Mouse (Mus musculus): ENCODE results near the gene Mbnl2.

The Mbnl2 gene

DNA sequence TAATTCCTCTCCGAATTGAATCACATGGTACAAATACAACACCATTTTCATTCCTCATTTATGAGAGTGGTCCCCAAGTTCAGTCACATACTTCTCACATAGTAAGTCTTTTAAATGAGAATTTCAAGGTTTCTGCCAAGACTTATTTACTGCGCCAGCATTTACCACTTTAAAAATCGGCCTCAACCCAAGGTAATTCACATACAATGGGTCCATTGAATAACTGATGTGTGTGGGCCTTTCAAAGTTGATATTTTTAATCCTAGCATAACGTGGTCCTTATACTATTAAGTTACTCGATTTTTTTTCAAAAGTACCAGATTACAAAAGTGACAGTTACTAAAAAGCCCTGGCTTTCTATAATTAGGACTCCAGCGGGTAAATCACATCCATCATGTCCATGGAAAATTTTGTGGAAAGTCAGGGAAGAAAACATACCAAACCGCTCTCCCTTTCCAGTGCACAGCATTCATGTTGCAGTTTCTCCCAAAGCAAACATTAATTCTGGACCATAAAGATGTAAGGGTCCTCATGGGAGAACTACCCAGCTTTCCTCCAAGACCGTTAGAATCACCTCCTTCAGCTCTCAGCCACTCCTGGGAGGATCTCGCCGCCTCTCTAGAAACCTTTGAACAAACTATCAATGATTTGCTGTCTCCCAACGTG, 107.8 kb downstream of the Mbnl2 start:
- DNase-seq (ENCODE audit: low read depth) = no peak

DNA sequence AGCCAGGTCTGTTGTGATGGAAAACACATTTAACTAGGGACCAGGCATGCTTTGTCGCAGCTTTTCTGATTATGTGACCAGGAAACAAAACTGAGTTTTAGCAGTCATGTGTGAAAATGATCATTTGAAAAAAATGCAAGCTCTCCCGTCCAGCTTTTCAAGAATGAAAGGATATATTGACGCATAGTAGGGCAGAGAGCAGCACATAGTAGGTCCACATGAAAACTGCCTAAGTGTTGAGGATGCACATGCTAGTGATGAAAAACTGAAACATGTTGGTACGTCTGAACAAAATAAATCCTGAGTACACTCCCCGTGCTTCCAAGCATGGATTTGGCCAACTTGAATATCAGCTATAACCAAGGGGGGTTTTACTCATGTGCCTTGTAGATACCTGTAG, 109.1 kb downstream of the Mbnl2 start:
- DNase-seq (ENCODE audit: low read depth) = no peak

DNA sequence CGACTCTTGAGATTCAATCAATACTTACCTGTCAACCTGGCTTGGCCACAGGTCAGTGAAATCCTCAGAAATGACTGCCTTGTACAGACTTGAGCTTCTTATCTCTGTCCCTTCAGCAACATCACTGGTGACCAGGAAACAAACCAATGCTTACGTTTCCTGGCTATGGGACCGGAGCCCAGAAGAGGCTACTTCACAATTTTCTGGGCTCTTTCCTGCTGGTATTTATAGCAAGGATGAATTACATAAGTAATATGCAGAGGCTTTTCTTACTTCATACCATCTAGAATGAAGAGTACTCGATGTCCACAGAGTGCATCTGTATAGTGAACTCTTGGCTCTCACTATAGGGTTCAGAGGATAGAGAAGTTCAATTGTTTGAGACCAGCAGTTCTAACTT, 111.8 kb downstream of the Mbnl2 start:
- no peak for DNase-seq (ENCODE audit: low read depth)

DNA sequence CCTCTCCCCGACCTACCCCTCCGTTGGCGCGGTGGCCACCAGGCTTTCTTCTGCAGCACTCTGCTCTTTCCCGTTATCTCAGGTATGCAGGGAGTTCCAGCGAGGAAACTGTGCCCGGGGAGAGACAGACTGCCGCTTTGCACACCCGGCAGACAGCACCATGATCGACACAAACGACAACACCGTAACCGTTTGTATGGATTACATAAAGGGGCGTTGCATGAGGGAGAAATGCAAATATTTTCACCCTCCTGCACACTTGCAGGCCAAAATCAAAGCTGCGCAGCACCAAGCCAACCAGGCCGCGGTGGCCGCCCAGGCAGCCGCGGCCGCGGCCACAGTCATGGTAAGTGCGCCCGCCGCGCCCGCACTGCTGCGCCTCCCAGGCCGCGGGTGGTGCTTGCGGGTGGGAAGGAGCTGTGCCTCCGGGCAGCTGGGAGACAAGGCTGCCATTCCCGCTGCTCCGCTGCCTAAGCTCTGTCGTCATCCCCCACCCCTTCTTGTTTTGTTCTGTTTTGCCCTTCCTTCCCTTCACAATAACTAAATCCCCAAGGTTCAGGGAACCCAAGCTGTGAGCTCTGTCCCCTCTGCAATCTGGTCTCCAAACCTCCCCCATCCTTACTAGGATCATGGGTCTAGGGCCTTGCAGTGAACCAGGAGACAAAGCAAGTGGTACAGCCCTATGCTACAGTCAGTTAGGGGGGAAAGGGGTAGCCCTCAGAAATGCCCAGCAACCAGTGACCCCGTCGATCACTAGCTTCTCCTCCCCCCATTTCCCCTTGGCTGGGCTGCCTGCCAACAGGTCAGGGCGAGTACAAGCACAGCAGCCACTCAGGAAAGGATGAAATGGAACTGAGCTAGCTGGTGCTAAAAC, 113.6 kb downstream of the Mbnl2 start:
- no peak for DNase-seq (ENCODE audit: low read depth)

DNA sequence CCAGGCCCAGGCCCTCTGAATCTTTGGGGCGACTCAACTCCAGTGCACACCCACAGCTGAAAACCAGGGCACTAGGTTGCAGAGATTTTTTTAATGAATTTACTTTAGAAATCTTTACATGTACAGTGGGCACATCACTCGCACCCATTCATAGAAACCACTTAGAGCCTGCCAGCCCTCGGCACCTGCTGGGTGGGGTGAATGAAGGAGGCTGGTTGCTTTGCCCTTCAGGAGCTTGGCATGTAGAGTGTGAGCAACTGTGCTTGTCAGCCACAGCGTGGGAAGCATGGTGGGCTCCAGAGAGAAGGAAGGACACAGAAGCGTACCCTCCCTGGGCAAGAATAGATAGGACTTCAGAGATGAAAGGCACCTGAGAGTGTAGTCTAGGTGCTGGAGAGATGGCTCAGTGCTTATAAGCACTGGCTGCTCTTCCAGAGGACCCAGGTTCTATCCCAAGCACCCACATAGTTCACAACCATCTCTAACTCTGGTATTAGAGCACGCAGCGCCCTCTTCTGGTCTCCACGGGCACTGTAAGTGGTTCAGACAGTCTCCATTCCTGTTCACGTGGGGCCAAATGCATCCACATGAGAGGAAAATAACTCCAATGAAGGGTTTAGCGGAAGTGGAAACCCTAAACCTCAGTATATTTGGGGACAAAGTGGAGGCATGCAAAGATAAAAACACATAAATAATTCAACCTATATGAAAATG, 114.9 kb downstream of the Mbnl2 start:
- no peak for DNase-seq (ENCODE audit: low read depth)

DNA sequence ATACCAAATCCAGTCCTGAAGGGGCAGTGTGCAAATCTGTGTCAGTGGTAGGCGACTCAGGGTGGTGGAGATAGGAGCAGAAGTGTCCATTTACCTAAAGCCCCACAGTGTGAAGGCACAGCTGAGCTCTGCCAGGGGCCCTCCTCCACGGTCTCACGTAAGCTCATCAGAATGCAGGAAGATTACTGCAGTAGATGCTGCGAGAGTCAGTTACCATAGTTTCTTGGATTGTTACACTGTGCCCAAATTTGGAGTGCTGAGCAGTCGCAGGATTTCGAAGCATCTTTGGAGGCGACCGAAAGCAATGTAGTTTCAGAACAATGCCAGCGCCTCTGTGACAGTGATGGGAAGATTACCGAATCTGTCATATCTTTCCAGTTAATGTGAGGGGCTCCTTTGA, 116.2 kb downstream of the Mbnl2 start:
- DNase-seq (ENCODE audit: low read depth) = no peak

DNA sequence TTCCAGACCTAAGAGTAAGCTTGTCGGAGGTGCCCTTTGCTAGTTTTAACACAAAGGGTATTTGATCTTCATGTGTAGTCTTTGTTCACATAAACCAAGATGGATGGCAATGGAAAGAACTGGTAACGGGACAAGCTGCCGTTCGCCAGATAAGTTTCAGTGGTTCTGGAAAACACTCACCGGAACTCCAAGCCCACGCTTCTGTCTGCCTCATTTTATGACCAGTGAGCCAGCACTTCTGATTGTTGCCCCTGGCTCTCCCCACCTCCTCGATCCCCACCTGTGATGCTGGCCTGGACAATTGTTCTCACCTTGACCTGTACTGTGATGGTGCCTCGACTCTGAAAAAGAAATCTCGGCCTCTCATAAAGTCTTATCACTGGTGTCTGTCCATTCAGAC, 117.0 kb downstream of the Mbnl2 start:
- no peak for DNase-seq (ENCODE audit: low read depth)

DNA sequence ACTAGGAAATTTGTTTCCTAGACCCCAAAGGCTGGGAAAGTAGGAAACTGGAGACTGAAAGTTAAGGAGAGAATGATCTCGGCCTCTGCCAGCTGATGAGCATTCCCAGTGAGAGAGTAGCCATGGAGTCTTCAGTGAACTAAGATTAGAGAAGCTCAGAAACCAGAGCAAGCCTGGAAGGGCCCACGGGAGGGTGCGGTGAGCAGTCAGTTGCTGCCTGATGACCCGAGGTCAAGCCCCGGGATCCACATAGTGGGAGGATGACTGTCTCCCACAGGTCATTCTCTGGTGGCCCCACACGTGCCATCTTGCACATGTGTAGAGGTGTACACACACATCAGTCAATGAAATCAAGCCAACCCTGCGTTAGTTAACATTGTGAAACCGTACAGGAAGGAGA, 118.0 kb downstream of the Mbnl2 start:
- no peak for DNase-seq (ENCODE audit: low read depth)

DNA sequence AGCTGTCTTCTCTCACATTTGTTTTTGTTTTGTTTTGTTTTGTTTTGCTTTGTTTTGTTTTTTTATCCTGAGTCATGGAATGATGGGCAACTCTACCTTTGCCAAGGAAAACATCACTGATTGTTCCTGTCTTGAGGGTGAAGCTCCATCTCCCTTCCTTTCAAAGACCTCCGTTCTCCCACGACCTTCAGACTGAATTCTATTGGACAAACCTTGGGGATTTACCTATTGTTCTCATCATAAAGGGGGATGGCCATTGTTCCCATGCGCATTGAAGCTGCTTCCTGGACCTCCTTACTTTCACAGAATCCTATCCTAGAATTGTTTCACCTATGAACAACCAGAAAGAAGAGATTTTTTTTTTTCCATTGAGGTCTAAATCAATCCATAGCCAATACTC, 118.7 kb downstream of the Mbnl2 start:
- DNase-seq (ENCODE audit: low read depth) = no peak

DNA sequence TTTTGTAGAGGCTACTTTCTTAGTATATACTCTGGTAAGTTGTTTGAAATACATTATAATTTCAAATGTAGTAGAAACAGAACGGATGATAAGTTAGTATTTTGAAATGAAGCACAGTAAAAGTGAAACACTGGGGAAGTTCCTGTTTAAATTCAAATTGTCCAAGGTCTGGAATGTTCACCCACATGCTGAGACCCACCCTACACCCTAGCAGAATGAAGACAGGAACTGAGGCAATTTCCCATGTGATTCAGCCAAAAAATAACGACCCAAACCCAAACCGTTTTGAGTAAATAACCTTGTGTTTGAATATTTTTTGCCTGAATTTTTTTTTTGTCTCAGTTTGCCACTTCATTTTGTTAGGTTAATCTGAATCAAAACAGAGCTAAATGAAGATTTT, 119.4 kb downstream of the Mbnl2 start:
- no peak for DNase-seq (ENCODE audit: low read depth)

DNA sequence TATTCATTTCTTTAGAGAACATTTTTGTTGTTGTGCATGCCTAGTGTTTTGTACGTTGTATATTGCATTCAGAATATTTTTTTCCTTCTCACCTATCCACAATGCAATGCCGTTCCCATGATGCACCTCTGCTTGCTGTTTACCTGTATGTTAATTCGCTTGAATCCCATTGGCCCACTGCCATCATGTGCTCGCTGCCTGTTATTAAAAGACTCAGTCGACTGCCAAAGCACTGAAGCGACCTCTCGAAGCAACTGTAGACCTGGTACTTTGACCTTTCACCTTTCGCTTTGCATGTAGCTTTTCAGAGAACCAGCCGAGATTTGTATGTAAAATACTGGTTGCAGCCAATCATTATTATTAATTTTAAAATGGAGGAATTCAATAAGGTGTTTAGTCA, 120.0 kb downstream of the Mbnl2 start:
- DNase-seq (ENCODE audit: low read depth) = no peak

DNA sequence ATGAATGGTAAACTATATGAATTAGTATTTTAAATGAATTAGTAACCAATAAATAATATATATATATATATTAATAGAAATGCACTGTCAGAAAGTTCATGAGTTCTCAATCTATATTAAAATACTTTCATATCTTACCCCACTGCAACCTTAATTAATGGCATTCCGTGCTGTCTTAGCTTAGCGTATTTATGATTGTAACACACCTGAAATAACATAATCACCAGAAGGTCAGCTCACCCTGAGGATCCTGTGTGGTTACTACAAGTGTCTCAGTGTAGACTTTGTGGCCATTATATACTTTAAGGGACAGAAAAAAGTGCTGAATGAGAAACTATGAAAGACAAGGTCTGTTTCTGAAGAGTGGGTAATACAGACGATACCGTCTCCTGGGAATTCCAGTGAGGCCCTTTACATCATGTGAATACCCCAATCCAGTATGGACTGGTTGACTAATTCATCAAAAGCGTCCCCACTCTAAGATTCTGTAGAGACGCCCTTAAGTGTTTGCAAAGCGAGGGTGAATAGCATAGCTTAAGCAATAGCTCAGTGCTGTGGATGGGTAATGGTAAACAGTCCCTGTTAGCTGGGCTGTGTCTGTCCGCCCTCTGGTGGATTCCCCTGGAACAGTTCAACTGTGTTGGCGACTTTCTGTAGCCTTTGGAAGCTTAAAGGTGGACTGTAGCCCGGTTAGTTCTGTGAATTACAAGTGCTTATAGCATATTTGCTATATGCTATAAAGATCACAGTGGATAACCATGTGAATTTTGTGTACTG, 122.6 kb downstream of the Mbnl2 start:
- peak; percentile 44 for DNase-seq (ENCODE audit: low read depth)

DNA sequence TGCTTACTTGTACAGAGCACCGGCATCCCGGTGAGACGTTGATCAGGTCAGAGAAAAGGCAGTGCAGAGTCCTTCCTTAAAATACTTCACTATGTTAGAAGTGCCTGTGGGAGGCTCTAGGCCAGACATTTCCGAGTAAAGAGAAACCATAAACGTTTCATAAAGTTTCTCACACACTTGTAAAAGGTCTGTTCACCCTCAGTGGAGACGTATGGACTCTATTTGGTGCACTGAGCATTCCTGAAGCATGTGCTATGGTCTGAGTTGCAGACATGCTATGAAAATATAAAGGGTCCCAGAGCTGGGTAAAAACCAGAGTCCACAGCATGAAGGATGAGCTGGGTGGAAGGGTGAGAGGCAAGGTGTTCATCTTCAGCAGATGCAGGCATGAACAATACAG, 124.1 kb downstream of the Mbnl2 start:
- DNase-seq (ENCODE audit: low read depth) = no peak

DNA sequence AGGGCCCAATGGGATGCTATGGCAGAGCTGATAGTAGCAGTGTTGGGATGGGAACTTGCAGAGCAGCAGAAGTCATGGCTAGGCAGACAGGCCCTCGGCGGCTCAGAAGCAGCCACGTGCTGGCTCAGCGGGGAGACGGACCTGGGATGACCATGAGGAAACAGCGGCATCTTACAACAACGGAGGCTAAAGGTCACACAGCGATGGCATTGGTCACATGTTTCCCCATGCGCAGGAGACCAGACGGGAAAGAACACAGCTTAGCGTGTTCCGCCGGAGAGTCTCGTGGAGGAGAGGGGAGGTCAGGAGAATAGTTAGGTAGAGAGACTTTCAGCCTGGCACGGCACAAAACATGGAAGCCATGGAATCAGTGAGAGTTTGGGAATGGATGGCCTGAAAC, 125.7 kb downstream of the Mbnl2 start:
- no peak for DNase-seq (ENCODE audit: low read depth)

DNA sequence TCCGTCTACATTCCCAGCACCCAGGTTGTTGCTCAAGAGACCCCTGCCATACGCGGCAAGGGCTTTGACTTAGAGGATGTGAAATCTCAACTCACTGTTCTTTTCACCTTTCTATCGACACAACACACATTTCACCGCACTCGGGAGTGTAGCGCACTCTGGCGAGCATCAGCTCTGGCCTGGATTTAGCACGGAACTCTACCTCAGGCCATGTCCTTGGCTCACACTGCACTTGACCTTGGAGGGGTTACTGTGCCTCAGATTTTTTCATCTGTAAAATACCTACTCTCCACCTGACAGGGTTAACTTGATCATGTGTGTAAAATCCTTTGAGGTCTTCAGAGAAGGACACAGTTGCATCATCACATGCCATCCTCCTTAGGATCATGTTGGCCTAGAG, 127.2 kb downstream of the Mbnl2 start:
- DNase-seq (ENCODE audit: low read depth) = no peak

DNA sequence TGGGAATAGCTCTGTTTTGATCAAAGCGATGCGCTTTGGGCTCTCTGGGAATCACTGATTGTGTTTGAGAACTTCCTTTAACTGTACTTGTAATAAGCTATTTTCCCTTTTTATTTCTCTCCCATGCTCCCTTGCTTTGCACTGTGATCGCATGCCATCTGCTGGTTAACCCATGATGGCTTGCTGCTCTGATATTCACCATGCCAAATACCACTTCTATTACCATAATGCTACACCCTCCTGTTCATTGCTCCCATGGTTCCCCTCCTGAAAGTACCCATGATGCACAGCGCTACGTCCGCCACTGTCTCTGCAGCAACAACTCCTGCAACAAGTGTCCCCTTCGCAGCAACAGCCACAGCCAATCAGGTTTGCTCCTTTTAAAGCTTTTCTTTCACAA, 128.9 kb downstream of the Mbnl2 start:
- DNase-seq (ENCODE audit: low read depth) = no peak

DNA sequence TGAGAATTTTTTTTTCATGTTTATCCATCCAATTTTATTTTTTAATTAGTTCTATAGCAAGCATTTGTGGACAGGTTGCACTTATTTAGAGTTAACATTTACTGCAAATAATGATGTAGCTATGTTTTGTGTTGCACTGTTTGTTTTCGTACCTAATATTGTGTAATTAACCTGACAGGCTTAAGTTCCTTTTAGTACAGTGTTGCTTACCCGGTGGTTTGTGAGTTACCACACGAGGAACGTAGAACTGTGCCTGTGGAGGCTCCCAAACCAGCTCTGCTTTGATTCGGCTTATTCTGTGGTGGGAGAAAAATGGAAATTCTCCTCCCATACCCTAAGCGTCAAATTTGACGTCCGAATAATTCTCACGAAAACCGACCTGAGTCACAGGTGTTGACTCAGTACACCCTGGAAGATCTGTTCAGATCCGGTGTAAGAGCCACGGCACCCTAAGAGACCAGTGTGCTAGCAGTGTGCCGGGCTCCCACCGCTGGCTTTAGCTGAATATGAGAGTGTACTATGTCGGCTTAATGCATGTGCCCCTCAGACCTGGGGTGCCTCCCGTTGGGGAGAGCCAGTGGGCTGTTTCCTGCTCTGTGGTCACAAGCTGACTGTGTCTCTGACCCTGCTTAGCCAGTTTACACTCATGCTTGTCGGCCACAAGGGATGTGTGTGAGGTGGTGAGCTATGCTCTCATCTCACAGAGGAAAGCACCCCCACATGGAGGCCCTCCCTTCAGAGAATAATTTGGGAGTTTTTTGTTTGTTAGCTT, 129.5 kb downstream of the Mbnl2 start:
- peak; percentile 37 for DNase-seq (ENCODE audit: low read depth)

DNA sequence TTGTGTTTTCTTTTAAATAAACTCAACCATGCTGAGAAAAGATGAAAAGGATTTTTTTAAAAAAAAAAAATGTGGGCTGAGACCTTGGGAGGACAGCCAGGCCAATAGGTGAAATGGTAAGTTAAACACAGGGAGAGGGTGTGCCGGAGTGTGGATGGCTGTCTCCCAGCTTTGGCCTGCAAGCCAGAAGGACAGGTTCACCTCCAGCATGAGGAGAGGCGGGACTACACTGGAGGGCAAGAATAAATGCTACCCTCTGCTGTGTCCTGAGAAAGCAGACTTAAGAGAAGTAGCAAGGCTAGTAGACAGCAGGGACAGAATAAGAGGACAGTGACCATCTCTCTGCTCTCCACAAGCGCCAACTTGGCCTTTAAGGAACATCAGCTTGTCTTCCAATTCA, 130.1 kb downstream of the Mbnl2 start:
- no peak for DNase-seq (ENCODE audit: low read depth)

DNA sequence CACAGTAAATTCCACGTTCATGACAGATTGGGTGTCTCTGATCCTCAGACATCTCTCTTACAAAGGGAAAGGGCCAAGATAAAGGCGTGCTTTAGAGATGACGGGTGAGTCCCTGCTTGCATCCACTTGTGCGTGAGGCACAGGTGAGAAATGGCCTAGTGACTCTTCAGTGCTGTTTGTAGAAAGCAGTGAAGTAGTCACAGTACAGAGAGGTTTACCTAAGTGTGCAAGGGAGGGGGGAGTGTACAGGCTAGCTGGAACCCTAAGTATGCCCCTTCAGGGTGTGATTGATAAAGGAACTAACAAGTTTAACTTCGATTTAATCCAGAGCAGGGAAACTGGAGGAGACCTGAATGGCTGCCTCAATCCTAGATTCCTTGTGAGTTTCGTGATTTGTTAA, 130.8 kb downstream of the Mbnl2 start:
- DNase-seq (ENCODE audit: low read depth) = no peak

DNA sequence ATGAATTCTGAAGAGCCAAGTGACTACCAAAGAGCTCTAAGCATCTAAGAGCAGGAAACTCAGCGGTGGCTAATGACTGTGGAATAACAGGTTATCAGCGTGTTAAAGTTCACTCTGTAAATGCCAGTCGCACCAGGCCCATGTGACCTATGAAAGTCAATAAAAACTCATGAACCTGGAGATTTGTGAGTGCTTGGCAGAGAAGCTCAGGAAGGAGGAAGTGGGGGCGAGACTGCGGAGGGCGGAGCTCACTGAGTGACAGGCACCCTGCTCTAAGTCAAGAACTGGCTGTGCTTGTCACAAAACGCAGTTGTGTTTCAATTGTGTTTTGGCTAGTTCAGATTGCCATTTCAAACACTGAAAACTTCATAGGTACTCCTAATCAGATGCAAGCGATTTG, 131.4 kb downstream of the Mbnl2 start:
- peak; percentile 29 for DNase-seq (ENCODE audit: low read depth)

DNA sequence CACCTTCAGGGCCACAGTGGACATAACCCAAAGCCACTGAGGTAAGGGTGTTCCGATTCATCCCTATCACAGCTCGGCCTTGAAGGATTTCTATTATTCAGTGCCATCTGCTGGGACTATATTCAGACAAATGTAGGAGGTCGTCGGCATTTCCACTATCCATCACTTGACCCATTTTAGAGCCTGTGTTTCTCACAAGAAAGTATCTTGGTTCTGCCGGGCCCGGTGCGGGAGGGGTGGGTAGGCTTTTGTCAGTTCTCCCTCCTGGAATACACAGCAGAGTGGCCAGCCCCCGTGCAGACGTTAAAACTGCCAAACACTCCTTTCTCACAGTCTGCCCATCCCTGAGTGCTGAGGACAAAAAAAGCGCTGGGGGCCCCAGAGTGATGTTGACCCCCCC, 134.4 kb downstream of the Mbnl2 start:
- DNase-seq (ENCODE audit: low read depth) = no peak

DNA sequence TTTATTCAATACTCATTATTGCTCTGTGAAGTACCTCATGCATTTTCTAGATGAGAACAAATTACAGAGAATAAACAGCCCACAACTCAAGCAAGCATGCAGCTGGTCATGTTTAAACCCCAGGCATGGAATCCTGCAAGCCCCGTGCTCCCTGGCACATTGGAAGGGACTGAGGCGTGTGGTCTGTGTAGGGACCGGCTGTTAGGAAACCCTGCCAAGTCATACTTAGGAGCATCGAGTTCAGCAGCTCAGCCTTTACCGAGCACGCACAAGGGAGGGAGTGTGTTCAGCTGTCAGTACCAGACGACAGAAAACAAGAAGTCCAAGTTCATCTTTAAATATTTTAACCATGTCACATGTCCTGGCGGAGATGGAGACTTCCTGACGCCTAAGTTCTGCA, 141.4 kb downstream of the Mbnl2 start:
- DNase-seq (ENCODE audit: low read depth) = no peak

All from c-Kit-positive CD71-negative TER-119-negative erythroid progenitor cells, embryonic 14.5 days (primary cell).